Mouse (Mus musculus) MEL (cell line): ENCODE measurements around the gene Fosl2. TPM values are rescaled to one million over a fixed set of nuclear protein-coding genes. Genes with fewer than 3 reads are reported as not detected.

ENCODE experiments used
- DNase-seq: peaks from one replicate; pipeline ENCODE4 v3.0.0; 2011; ENCODE audit warnings: low read depth, low spot score
- H3K27ac ChIP-seq: 2 replicates; pipeline ENCODE4 v1.5.1; 2012; ENCODE audit warnings: low read depth, mild to moderate bottlenecking, control low read depth, low read length, moderate library complexity; ENCODE audit not compliant: control insufficient read depth
- H3K27me3 ChIP-seq, 2 experiments: fragments of 150-350 bp in 1 of 2; sonication (generic) in 1 of 2; 2 replicates each; pipeline ENCODE4 v1.6.1; 2012; ENCODE audit warnings: low read length in 2 of 2, mild to moderate bottlenecking in 2 of 2, improper control_type of control experiment in 1 of 2, moderate library complexity in 1 of 2; ENCODE audit not compliant: insufficient read depth in 2 of 2, control insufficient read depth in 1 of 2
- H3K36me3 ChIP-seq, 2 experiments: 2 replicates each; pipeline ENCODE4 v1.6.1; 2012 to 2014; ENCODE audit warnings: low read length in 2 of 2, improper control_type of control experiment in 1 of 2, inconsistent platforms in 1 of 2, mild to moderate bottlenecking in 1 of 2; ENCODE audit not compliant: insufficient read depth in 2 of 2, control insufficient read depth in 1 of 2
- H3K4me1 ChIP-seq, 2 experiments: fragments of 150-350 bp in 1 of 2; sonication (generic) in 1 of 2; 2 replicates each; pipeline ENCODE4 v1.6.1; 2012; ENCODE audit warnings: low read length in 2 of 2, improper control_type of control experiment in 1 of 2, mild to moderate bottlenecking in 1 of 2; ENCODE audit not compliant: insufficient read depth in 2 of 2, control insufficient read depth in 1 of 2
- H3K4me3 ChIP-seq, 2 experiments: fragments of 150-350 bp in 1 of 2; sonication (generic) in 1 of 2; 2 replicates each; pipeline ENCODE4 v1.5.1; 2012; ENCODE audit warnings: low read depth in 2 of 2, low read length in 2 of 2, mild to moderate bottlenecking in 2 of 2, moderate library complexity in 2 of 2, control low read depth in 1 of 2, improper control_type of control experiment in 1 of 2; ENCODE audit not compliant: control insufficient read depth in 1 of 2, insufficient read depth in 1 of 2
- H3K79me2 ChIP-seq: 2 replicates; pipeline ENCODE4 v1.6.1; 2012; ENCODE audit warnings: mild to moderate bottlenecking, low read length, moderate library complexity; ENCODE audit not compliant: control insufficient read depth, poor library complexity, insufficient read depth
- H3K9ac ChIP-seq: 2 replicates; pipeline ENCODE4 v1.6.1; 2012; ENCODE audit warnings: low read depth, mild to moderate bottlenecking, control low read depth, low read length, moderate library complexity; ENCODE audit not compliant: control insufficient read depth, poor library complexity, severe bottlenecking
- H3K9me3 ChIP-seq: fragments of 150-350 bp; sonication (generic); replicated peaks from 2 replicates; pipeline ENCODE4 v1.6.1; 2012; ENCODE audit warnings: mild to moderate bottlenecking, low read length, improper control_type of control experiment, moderate library complexity; ENCODE audit not compliant: insufficient read depth
- BHLHE40 ChIP-seq: IDR thresholded peaks from 2 replicates; pipeline ENCODE4 v1.6.1; 2012; ENCODE audit warnings: low read depth, mild to moderate bottlenecking, inconsistent platforms, low read length, improper control_type of control experiment, borderline replicate concordance
- CHD1 ChIP-seq: IDR thresholded peaks from 2 replicates; pipeline ENCODE4 v1.6.1; 2012; ENCODE audit warnings: low read depth, mild to moderate bottlenecking, inconsistent platforms, low read length, improper control_type of control experiment
- CTCF ChIP-seq, 3 experiments: IDR thresholded peaks in 2 of 3; conservative IDR thresholded peaks in 1 of 3; 2 replicates each; pipeline ENCODE4 v1.5.1; 2011 to 2012; ENCODE audit warnings: low read length in 3 of 3, low read depth in 2 of 3, mild to moderate bottlenecking in 2 of 3, improper control_type of control experiment in 1 of 3, inconsistent platforms in 1 of 3, mixed read lengths in 1 of 3, moderate library complexity in 1 of 3; ENCODE audit not compliant: control insufficient read depth in 1 of 3, insufficient read depth in 1 of 3, poor library complexity in 1 of 3, severe bottlenecking in 1 of 3
- ELF1 ChIP-seq: IDR thresholded peaks from 2 replicates; pipeline ENCODE4 v1.6.1; 2014; ENCODE audit warnings: low read depth, mild to moderate bottlenecking, inconsistent platforms, low read length, improper control_type of control experiment, moderate library complexity
- EP300 ChIP-seq, 2 experiments: IDR thresholded peaks; 2 replicates each; pipeline ENCODE4 v1.6.1; 2011; ENCODE audit warnings: improper control_type of control experiment in 2 of 2, low read length in 2 of 2, low read depth in 1 of 2, mild to moderate bottlenecking in 1 of 2
- ETS1 ChIP-seq: IDR thresholded peaks from 2 replicates; pipeline ENCODE4 v1.6.1; 2012; ENCODE audit warnings: low read depth, mild to moderate bottlenecking, inconsistent platforms, low read length, improper control_type of control experiment, moderate library complexity
- GABPA ChIP-seq: IDR thresholded peaks from 2 replicates; pipeline ENCODE4 v1.6.1; 2012; ENCODE audit warnings: low read depth, mild to moderate bottlenecking, inconsistent platforms, low read length, improper control_type of control experiment, moderate library complexity
- GATA1 ChIP-seq: IDR thresholded peaks from 2 replicates; pipeline ENCODE4 v1.6.1; 2011; ENCODE audit warnings: low read depth, low read length, improper control_type of control experiment
- KAT2A ChIP-seq: conservative IDR thresholded peaks from 2 replicates; pipeline ENCODE4 v1.6.1; 2012; ENCODE audit warnings: low read depth, low read length, improper control_type of control experiment, inconsistent platforms
- MAX ChIP-seq: IDR thresholded peaks from 2 replicates; pipeline ENCODE4 v1.6.1; 2011; ENCODE audit warnings: low read length, improper control_type of control experiment
- MXI1 ChIP-seq: IDR thresholded peaks from 2 replicates; pipeline ENCODE4 v1.6.1; 2011; ENCODE audit warnings: mild to moderate bottlenecking, low read depth, low read length, improper control_type of control experiment
- MYB ChIP-seq: IDR thresholded peaks from 2 replicates; pipeline ENCODE4 v1.6.1; 2011; ENCODE audit warnings: mild to moderate bottlenecking, low read depth, low read length, improper control_type of control experiment
- NELFE ChIP-seq: IDR thresholded peaks from 2 replicates; pipeline ENCODE4 v1.6.1; 2011; ENCODE audit warnings: low read depth, low read length, improper control_type of control experiment
- NRF1 ChIP-seq: IDR thresholded peaks from 2 replicates; pipeline ENCODE4 v1.6.1; 2014; ENCODE audit warnings: low read depth, mild to moderate bottlenecking, inconsistent platforms, low read length, improper control_type of control experiment, moderate library complexity; ENCODE audit not compliant: poor library complexity, insufficient read depth, severe bottlenecking
- POLR2A ChIP-seq, 2 experiments: IDR thresholded peaks; 2 replicates each; pipeline ENCODE4 v1.6.1; 2011 to 2012; ENCODE audit warnings: low read length in 2 of 2, mild to moderate bottlenecking in 2 of 2, control low read depth in 1 of 2, improper control_type of control experiment in 1 of 2, low read depth in 1 of 2, moderate library complexity in 1 of 2; ENCODE audit not compliant: control insufficient read depth in 1 of 2, insufficient read depth in 1 of 2, poor library complexity in 1 of 2
- POLR2AphosphoS2 ChIP-seq: IDR thresholded peaks from 2 replicates; pipeline ENCODE4 v1.6.1; 2011; ENCODE audit warnings: low read length, improper control_type of control experiment
- RAD21 ChIP-seq: IDR thresholded peaks from 2 replicates; pipeline ENCODE4 v1.6.1; 2011; ENCODE audit warnings: mild to moderate bottlenecking, low read depth, low read length, improper control_type of control experiment
- RCOR1 ChIP-seq: IDR thresholded peaks from 2 replicates; pipeline ENCODE4 v1.6.1; 2012; ENCODE audit warnings: low read depth, mild to moderate bottlenecking, inconsistent platforms, low read length, improper control_type of control experiment
- SMC3 ChIP-seq: IDR thresholded peaks from 2 replicates; pipeline ENCODE4 v1.6.1; 2011; ENCODE audit warnings: low read depth, low read length, improper control_type of control experiment
- TBP ChIP-seq: IDR thresholded peaks from 2 replicates; pipeline ENCODE4 v1.8.0; 2011; ENCODE audit warnings: low read depth, low read length, improper control_type of control experiment
- TCF12 ChIP-seq: IDR thresholded peaks from 2 replicates; pipeline ENCODE4 v1.6.1; 2014; ENCODE audit warnings: low read depth, mild to moderate bottlenecking, inconsistent platforms, low read length, improper control_type of control experiment, moderate library complexity
- UBTF ChIP-seq: IDR thresholded peaks from 2 replicates; pipeline ENCODE4 v1.6.1; 2012; ENCODE audit warnings: low read depth, mild to moderate bottlenecking, inconsistent platforms, low read length, improper control_type of control experiment, moderate library complexity, borderline replicate concordance; ENCODE audit not compliant: insufficient read depth
- USF1 ChIP-seq: IDR thresholded peaks from 2 replicates; pipeline ENCODE4 v1.6.1; 2014; ENCODE audit warnings: low read depth, mild to moderate bottlenecking, inconsistent platforms, low read length, improper control_type of control experiment, moderate library complexity
- USF2 ChIP-seq, 2 experiments: IDR thresholded peaks; 2 replicates each; pipeline ENCODE4 v1.6.1; 2011 to 2012; ENCODE audit warnings: improper control_type of control experiment in 2 of 2, low read length in 2 of 2, borderline replicate concordance in 1 of 2, inconsistent platforms in 1 of 2, low read depth in 1 of 2, mild to moderate bottlenecking in 1 of 2; ENCODE audit not compliant: insufficient read depth in 1 of 2
- ZC3H11A ChIP-seq: IDR thresholded peaks from 2 replicates; pipeline ENCODE4 v1.6.1; 2012; ENCODE audit warnings: low read depth, mild to moderate bottlenecking, inconsistent platforms, low read length, improper control_type of control experiment
- ZKSCAN1 ChIP-seq: IDR thresholded peaks from 2 replicates; pipeline ENCODE4 v1.6.1; 2012; ENCODE audit warnings: low read depth, mild to moderate bottlenecking, inconsistent platforms, low read length, improper control_type of control experiment, moderate library complexity
- ZNF384 ChIP-seq: IDR thresholded peaks from 2 replicates; pipeline ENCODE4 v1.6.1; 2012; ENCODE audit warnings: low read depth, mild to moderate bottlenecking, inconsistent platforms, low read length, improper control_type of control experiment
- polyA plus RNA-seq, 2 experiments: library from polyadenylated mRNA; stranded (reverse) in 1 of 2; unstranded in 1 of 2; fragments of >175 nt in 1 of 2; fragments of >200 nt in 1 of 2; gene quantifications; 2 replicates each; pipeline versions ENCODE4 v1.2.1 to v1.2.4; 2012; ENCODE audit warnings: low replicate concordance in 2 of 2, low read depth in 1 of 2; ENCODE audit not compliant: insufficient read length in 2 of 2, insufficient read depth in 1 of 2, missing spikeins in 1 of 2
- total RNA-seq: library from RNA; depleted of rRNA; stranded (reverse); fragments of 300-350 nt; gene quantifications from 2 replicates; pipeline ENCODE4 v1.2.3, GENCODE M21; 2012

Fosl2 gene
- total and polyA plus RNA-seq, 3 experiments: 3.3 to 22.1 (median 12.0) TPM

- TF ChIP-seq CHD1 (peak; percentile 8; the same call in 1 of the 2 replicates), NRF1 (no peak), TCF12 (no peak), MYB (no peak)
These were observed 1.4 kb upstream of the Fosl2 start (continued) for GRCm38 (mm10) chr5:32134051-32134732.

- peaks cover 0 to 23% of the 10 kb centered on the region in 2 experiments; a peak in 2 of 4 replicates for H3K36me3 ChIP-seq
- H3K4me3 ChIP-seq: peak overlapping the region; percentile 53 to 82
- peaks cover 17% of the 10 kb centered on the region for H3K79me2 ChIP-seq
- 0 out of 4 replicates have a peak, but pooled peaks cover 0 to 1% of the 10 kb centered on the region in 2 experiments for H3K27me3 ChIP-seq
- TF ChIP-seq POLR2A (IDR thresholded peaks at IDR 0.05; ENCODE audit: control insufficient read depth in 1 of 2, insufficient read depth in 1 of 2, low read depth in 1 of 2, low read length in 2 of 2, poor library complexity in 1 of 2) (peak in 1 of 2 experiments; percentile 49; a peak in 1 of 4 replicates), ELF1 (no peak), SMC3 (peak; percentile 36), MYB (no peak), BHLHE40 (no peak), ZNF384 (peak; percentile 91), GABPA (no peak), NRF1 (peak; percentile 51), UBTF (no peak), RAD21 (peak; percentile 20), GATA1 (no peak), POLR2AphosphoS2 (no peak), NELFE (no peak; the same call in 1 of the 2 replicates), TCF12 (peak; percentile 51; the same call in 1 of the 2 replicates), ETS1 (peak; percentile 71), ZC3H11A (no peak), ZKSCAN1 (peak; percentile 32; the same call in 1 of the 2 replicates), KAT2A (no peak; the same call in 1 of the 2 replicates), USF2 (IDR thresholded peaks at IDR 0.05; ENCODE audit: borderline replicate concordance in 1 of 2, insufficient read depth in 1 of 2, low read depth in 1 of 2, low read length in 2 of 2) (no peak), EP300 (IDR thresholded peaks at IDR 0.05; ENCODE audit: low read depth in 1 of 2, low read length in 2 of 2) (peak; percentile 46 to 65; a peak in 2 of 4 replicates), CTCF (IDR thresholded peaks at IDR 0.05 in 2 of 3, conservative IDR thresholded peaks at IDR 0.05 in 1 of 3; ENCODE audit: control insufficient read depth in 1 of 3, insufficient read depth in 1 of 3, low read depth in 2 of 3, low read length in 3 of 3, poor library complexity in 1 of 3, severe bottlenecking in 1 of 3) (peak in 2 of 3 experiments; percentile 28 to 38; a peak in 3 of 6 replicates), TBP (0 out of 2 replicates have a peak, but pooled peaks have one; percentile 5), MXI1 (peak; percentile 47; the same call in 1 of the 2 replicates), MAX (peak; percentile 13; the same call in 1 of the 2 replicates), RCOR1 (peak; percentile 61), USF1 (no peak)
- DNase-seq: peak; percentile 91
- H3K9ac ChIP-seq: peak overlapping the region; percentile 93
- no peaks in the 10 kb centered on the region for H3K9me3 ChIP-seq
- H3K4me1 ChIP-seq: peaks cover 0 to 18% of the 10 kb centered on the region in 2 experiments; a peak in 2 of 4 replicates
- H3K27ac ChIP-seq: peak overlapping the region; percentile 85
These were observed 682 bp upstream of the Fosl2 start for GRCm38 (mm10) chr5:32134903-32135335.
